Mouse (Mus musculus) mouse trophoblast stem cell (cell line): ENCODE results near the gene Creb5.

Experiments
- in situ Hi-C, 2 experiments: fragments of 300-500 bp; cut with MseI, MboI; formaldehyde crosslinking; loops; 2 replicates in 1 of 2; 3 replicates in 1 of 2; pipeline ENCODE4 v1.15.1; 2025

Gene Creb5

DNA sequence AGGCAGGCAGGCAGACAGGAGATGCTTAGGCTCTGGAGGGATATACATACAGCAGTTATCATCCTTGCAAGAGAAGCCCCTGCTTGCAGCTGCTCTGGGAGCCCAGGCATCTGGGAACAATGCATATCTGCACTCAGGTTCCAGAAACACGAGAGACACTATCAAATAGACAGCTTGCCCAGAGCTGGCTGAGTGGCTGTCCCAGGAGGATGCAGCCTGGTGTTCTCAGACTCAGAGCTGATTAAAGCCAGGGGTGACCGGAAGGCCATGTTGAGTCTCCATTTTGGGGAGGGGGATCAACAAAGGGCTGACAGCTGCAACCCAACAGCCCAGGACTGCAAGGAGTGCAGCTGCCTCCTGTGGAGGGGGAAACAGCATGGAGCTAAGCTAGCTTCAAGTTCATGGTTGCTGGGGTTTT lies 258.4 kb downstream of the Creb5 start:
- in situ Hi-C loops: no loop called here

GRCm38 (mm10) chr6:53545989-53546388 lies 258.9 kb downstream of the Creb5 start:
- in situ Hi-C loops: no loop called here

DNA sequence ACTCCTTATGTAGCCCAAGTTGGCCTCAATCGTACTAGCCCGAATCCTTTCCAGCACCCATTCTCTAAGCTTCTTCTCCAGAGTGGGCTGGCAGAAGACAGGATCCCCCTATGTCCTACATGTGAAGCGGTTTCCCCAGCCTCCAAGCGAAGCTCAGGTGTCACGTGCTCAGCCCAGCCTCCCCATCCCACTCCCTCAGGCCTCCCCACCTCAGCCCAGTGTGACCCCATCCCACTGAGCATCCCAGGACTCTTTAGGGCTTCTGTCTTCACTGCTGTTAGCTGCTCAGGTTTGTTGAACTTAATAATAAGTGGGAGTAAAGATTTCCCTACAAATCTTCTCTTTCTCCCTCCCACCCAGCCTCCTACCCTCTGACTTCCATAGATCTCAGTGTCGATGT lies 261.2 kb downstream of the Creb5 start:
- in situ Hi-C loops: no loop called here

GRCm38 (mm10) chr6:53549409-53549808 lies 262.3 kb downstream of the Creb5 start:
- in situ Hi-C loops: no loop called here

DNA sequence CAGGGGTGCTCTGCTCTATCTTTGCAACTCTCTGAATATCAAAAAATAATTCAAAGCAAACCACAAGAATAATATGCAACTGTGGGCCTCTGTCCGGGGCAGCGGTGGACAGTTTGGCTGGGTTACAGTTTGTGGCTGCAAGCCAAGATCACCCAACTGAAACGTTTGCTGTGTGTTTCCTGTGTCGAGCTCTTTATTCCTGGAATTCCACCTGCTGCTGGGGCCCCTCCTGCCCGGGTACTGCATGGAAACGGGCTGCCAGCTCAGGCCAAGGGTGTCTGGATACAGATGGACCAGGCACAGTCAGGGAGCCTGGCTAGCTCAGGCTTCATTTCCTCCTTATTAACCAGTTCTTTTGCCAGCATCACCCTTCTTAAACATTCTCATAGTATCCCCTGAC lies 269.0 kb downstream of the Creb5 start:
- in situ Hi-C loops: no loop called here

DNA sequence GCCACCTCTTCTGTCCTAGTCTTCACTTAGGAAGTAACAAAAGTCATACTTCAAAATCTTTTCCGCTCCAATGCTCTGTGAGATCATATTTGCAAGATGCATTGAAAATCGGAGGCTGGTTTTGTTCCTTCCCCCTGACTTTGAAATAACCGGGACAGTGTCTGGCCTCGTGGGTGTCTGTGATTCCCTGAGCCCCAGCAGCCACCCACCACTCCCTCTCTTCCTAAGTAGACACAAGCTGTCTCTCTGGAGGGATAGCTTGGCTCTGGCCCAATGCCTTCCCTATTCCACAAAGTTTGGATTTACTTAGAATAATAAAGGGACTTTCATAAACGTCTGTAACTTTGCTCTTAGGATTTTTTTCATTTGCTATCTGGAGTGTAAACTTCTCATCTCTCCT lies 273.9 kb downstream of the Creb5 start:
- in situ Hi-C loops: no loop called here

DNA sequence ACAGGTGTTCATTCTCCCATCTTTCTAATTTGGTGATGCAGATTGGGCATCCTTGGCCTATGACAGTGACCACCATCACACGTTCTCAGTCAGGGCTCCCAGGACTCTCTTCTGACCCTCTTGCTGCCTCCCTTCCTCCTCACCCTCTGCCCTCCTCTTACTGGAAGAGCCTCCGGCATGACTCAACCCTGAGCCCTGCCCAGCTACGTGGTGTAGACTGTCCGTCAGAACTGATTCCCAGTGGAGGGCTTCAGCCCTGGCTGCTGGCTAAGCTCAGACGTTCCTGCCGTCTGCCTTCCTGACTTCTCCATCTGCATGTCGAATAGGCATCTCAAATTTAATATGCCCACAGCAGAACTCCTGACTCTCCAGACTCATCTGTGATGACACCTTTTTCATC lies 275.5 kb downstream of the Creb5 start:
- in situ Hi-C loops: no loop called here

DNA sequence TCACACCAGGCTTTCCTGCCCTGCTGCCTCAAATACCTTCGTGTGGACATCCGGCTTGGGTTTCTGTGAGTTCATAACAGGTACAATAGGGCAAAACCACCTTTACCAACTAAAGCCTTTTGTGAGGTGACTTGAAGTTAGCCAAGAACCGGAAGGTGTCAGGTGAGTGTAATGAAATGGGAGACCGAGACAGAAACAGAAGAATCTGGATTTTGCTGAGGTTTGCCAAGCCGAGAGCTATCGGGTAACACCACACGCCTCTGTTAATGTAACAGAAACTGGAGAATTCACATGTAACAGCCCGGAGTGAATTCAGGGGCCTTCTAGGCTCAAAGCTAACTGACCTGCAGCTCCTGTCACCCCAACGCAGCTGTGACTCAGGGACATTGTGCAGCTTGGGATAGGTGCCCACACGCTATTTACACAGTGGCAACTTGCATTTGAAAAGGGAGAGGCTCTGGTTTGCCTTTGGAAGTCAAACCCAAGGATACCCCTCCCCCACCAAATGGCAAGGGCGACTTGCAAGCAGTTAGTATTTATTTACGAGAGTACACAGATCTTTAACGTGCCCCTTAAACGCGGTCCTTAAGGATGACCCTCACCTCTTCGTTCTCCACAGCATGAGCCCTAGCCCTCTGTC lies 276.6 kb downstream of the Creb5 start:
- in situ Hi-C loops: no loop called here

GRCm38 (mm10) chr6:53569436-53569835 lies 282.4 kb downstream of the Creb5 start:
- in situ Hi-C loops: no loop called here

DNA sequence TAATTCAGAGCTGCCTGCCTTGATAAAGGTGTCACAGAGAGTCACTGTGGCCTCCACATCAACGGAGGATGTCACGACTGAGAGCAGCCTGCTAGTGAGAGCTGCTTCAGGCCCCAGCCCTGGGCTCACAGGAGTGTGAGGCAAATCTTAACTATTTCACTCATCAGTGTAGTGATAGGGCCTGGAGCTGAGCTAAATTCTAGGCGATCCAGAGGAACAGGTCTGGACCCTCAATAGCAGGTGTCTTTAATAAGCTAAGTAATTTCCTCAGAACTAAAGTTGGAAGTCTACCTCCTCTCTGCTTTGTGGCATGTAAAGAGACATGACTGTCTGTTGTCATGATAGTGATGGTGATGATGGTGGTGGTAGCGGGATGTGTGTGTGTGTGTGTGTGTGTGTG lies 283.8 kb downstream of the Creb5 start:
- in situ Hi-C loops: no loop called here

DNA sequence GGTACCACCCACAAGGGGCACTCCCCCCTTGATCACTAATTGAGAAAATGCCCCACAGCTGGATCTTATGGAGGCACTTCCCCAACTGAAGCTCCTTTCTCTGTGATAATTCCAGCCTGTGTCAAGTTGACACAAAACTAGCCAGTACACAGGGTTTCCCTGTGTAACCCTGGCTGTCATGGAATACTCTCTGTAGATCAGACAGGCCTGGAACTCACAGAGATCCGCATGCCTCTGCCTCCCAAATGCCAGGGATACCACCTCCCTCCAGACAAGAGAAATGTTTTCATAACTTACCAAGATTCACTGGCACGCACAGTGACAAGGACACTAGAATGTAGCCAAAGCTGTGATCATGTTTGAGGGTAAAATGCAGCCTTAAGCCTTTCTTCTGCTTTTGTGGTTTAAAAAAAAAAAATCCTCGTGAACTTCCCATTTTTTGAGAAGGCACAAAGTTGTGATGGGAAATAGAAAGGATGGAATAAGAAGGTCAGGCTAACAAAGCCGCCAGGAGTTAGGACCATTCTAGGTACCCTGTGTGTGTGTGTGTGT lies 284.6 kb downstream of the Creb5 start:
- in situ Hi-C loops: no loop called here

DNA sequence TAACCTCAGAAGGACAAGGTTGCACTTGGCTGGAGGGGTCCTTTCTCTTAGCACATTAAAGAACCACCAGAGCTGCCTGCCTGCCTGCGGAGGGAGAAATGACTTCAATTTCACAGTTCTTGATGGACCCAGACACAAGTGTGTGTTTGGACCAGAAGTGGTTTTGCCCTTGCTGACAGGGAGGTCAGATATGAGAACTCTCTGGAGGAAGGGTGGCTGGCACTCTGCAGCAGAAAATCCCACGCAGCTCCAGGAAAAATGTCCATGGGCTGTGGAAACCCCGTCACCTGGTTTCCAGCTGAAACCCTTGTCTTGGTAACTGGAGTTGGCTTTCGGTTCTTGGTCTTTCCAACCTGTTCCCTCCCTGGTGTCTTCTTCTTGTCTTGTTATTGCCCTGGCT lies 285.4 kb downstream of the Creb5 start:
- in situ Hi-C loops: no loop called here

DNA sequence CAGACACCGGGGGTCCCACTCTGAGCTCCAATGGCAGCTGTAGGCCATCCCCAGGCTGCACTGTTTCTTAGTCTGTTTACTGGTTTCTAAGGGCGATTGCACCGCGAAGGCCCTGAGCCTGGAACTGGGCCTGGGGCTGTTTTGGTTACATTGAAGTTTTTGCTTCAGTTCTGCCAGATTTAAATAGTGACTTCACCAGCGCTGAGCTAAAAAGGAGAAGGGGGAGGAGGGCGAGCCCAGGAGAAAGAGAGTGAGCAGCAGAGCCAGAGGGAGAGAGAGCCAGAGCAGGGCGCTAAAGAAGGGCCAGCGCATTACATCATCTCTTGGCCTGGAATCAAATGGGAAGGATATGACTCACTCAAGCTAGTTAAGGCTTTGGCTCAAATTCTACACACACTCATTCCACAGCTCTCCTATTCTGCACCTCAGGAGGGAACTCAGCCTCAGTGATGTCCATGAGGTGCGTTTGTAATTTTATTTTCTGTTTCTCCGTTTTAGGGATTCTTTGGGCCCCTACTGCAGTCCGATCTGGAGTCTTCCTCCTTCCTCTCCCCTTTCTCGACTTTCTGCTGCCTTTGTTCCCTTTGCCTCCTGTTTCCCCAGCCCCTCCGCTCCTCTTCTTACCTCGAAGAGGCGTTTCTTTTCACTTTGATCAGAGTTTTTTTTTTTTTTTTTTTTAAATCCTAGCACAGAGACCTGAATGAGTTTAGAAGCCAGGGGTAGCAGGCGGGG lies 286.1 kb downstream of the Creb5 start:
- in situ Hi-C loops: no loop called here

DNA sequence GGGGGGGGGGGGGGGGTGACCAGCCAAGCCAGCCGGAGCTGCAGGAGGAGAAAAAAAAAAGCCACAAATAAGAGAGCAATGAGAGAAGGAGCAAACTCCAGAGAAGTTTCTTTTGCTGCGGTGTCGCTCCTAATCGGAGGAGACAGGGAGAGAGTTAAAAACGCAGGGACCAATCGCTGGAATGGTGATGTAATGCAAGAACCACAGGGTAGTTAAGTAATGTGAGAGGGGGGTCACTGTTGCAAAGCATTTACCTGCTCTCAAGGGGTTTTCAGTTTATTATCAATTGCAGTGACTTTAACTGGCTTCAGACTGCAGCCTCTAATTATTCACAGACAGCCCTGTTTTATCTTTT lies 286.6 kb downstream of the Creb5 start:
- in situ Hi-C loops: no loop called here

DNA sequence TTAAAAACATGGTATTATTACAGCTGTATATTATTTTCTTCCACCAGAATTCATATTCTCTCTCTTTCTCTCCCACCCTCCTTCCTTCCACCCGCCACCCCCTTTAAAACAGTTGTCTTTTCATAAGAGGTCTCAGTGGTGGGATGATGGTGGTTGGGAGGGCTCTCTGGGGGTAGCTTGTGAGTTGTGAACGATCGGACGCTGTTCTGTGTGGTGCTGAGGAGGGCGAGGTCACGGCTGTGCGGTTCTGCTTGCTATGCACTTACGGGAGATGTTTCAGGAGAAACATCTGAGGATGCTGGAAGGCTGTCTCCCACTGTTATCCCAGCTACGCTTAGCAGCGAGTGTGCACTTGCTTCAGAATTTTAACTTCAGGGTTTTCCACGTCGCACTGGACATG lies 287.0 kb downstream of the Creb5 start:
- in situ Hi-C loops: no loop called here

GRCm38 (mm10) chr6:53575191-53575590 lies 288.1 kb downstream of the Creb5 start:
- in situ Hi-C loops: no loop called here

- in situ Hi-C loops: no loop called here
Measured at GRCm38 (mm10) chr6:53575836-53576235, 288.8 kb downstream of the Creb5 start.

GRCm38 (mm10) chr6:53576841-53577240 lies 289.8 kb downstream of the Creb5 start:
- in situ Hi-C loops: no loop called here

DNA sequence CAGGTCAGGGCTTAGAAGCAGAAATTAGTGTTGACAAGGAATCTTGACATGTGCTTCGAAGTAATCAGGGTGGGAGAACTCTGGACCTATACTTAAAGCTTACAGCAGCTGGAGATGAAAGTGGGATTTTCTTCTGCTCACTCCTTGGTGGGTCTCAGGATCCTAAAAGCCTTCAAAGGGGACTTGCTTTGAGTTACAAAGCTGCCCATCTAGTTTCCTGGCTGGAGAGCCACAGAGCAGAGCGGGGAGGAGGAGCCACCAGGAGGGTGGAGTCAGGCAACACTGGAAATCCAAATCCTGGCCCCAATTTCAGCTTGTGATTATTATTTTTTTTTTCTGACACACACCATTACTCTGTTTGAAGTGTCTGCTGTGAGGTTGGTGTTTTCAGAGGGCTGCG lies 290.7 kb downstream of the Creb5 start:
- in situ Hi-C loops: no loop called here

- in situ Hi-C loops: no loop called here
Measured at GRCm38 (mm10) chr6:53580346-53580745, 293.3 kb downstream of the Creb5 start.

DNA sequence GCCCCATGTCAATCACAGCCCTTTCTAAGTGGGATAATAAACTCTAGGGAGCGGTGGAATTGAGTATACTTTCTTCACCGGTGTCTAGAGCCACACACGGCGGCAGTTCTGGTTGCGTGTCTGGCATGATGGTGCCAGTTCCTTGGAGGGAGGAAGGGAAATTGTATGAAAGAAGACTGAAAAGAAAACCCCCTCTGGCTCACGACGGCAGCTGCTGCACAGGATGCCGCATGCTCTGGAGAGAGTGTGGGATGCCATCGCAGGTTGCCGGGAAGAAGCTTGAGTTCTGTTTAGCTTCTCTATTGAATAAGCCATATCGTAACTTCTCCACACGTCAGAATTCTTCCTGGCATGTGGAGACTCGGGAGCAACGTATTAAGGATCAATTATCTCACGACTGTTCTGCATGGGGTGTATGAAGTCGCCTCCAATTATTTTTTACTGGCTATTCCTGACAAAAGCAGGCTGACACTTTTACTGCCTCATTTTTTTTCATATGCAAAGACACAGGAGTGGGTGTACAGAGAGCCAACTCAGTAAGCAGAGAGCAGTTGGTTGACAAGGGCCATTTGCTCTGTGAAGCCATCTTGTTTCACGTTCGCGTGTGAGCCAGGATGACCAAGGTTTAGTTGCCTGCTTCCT lies 296.3 kb downstream of the Creb5 start:
- in situ Hi-C loops: no loop called here

- in situ Hi-C loops: no loop called here
Measured at GRCm38 (mm10) chr6:53584718-53585405, 297.8 kb downstream of the Creb5 start.
